Mouse (Mus musculus) NIH3T3 (cell line): ENCODE measurements at regions not wholly inside any gene's neighbourhood (a gene's known extent, or its start where the extent isn't known, plus 50 kb on each side); places are given as distances from the start of the nearest gene placed in this dataset.

Experiments
- DNase-seq: peaks from one replicate; pipeline ENCODE4 v3.0.0-alpha.2; 2012; ENCODE audit warnings: low read depth

DNA sequence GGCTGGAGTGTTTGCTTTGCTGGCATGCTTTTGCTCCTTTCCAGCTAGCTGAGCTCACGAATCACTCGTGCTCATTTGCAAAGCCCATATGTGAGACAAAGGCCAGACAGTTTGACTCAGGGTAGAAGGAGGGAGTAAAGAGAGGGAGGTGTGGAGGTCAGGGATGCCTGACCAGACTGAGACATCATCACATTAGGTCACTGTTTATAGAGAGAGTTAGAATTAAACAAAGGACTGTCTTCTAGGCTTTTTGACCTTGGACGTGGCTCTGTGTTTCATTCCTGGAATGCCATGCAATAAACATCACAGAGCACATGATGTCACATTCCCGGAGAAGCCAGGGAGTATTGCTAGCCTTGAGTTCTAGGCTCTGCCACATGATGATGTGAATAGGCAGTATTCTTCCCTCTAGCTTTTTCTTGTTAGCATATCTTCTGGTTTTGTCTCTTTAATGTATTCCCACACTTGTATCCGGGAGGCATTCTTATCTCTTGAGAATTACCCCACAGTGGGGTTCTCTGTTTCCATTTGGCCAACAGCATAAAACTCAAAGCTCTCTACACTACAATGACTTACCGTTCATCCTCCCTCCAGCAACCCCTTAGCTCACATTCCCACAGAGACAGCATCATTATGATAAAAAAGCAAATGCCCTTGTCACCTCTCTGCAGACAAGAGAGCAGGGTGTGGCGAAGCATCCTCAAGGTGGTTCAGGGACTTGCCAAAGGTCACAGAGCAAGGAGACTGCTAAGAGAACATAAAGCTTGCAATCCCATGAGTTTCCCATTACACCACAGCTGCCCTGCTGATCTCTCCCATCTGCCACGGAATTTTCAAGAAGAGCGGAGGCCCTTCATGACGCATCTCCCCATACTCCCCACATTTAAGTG is 301.3 kb downstream of the Cd83 start:
- DNase-seq: no peak

- DNase-seq: no peak
Measured at GRCm38 (mm10) chr13:44086801-44087200, 302.2 kb downstream of the Cd83 start.

GRCm38 (mm10) chr13:44097141-44097540 is 312.6 kb downstream of the Cd83 start:
- no peak for DNase-seq

GRCm38 (mm10) chr13:44099511-44099910 is 314.9 kb downstream of the Cd83 start:
- DNase-seq: no peak

DNA sequence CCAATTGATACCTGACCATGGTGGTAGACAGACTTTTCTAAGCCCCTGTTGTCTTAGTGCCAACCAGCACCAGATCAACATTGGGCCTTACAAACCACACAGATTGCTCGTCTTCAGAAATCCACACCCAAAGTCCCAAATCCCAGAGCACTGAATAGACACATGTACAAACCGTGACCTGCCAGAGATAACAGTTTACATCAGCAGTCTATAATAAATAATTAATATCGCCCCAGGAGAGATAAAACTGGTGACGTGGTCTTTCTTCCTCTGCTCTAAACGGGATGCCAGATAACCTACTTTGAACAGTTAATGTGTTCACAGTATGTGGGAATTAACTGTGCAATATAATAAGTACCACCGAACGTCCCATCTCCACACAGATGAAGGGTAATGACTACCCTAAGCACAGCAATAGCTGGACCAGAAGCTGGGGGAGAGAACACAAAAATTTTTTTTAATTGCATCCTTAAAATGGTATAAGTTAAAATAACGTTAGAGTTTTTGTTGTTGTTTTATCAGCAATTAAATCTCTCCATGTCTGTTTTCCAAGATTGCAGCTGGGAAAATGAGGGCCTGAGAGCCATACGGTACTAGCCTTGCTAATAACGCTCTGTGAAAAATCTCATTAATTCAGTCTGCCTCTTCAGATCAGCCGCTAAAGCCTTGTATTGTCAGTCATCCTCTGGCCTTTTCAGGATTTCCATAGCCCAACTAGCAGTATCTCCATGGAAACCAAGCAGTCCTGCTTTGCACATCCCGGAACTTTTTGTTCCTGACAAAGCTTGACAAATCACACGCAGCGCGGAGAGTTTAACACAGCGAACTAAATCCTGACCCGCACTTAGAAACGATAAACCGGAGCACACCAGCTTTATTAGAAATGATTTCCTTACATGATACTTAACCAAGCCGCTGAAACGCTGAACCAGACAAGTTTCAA is 315.8 kb downstream of the Cd83 start:
- DNase-seq: no peak

DNA sequence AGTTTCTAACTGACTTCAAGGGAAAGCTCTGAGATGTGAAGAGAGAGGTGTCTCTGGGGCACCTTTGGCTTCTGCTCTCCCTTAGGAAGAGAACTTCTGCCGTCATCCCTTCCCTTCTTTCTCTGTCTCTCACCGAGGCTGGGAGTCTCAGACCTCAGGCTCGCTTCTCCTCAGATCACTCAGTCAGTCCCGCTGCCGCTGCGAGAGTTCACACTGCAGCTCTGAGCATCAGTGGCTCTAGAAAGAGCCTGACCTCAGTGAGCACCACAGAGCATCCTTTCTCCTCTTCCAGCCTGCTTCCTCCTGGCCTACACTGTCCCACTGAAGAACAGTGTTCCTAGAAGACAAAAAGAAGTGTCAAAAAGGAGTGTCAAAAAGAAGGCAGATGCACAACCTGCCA is 316.6 kb downstream of the Cd83 start:
- DNase-seq: no peak

DNA sequence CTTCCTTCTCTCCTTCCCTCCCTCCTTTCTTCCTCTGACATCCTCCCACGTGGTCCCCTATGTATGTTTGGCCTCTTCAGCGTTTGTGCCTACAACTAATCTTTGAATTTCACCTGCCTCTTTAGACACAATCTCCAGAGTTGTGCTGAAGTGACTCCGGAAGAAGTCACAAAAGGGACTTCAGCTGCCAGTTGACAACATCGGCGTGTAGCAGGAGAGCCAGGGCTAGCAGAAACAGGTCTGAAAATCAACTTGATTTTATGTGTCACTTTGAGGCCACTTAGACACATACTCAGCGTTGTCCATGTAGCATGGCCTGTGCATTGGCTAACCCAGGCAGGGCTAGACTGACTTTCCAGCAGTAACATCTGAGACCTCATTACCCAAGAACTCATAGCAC is 317.2 kb downstream of the Cd83 start:
- no peak for DNase-seq

GRCm38 (mm10) chr13:44102257-44102656 is 317.7 kb downstream of the Cd83 start:
- DNase-seq: no peak

DNA sequence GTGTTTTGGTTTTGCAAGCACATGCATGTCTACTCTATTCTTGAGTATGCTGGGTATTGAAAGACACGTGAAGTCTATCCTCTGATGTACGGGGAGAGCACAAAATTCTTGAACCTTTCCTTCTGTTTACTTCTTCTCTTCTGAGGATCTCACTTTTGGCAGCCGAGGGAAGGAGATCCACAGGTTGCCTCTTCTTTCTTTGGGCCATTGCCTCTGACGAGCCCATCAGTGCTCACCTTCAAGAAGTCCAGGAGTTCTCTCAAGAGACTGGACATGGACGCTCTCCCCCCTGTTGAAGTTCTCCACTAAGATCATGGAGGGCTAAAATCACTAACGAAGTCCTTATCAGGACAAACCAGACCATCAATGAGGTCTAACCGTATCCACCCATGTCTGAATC is 318.8 kb downstream of the Cd83 start:
- no peak for DNase-seq

- no peak for DNase-seq
Measured at GRCm38 (mm10) chr13:44105161-44105560, 320.6 kb downstream of the Cd83 start.

DNA sequence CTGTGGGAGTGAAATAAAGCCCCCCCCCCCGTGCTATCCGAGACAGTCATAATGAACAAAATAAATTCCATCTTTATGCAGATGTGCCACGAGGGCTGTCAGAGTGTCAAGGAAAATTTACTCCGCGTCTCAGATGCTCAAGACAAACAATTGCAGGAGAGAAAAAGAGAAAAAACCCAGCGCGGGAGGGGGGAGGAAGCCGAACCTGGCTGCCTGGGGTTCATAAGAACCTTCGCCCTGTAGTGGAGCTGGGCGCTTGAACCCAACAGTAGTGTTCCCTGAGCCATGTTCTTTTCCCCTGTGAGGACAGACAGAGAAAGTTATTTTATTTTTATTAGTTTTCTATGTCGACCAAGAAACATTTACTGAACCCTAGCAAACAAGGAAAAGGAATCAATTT is 324.1 kb downstream of the Cd83 start:
- DNase-seq: no peak

GRCm38 (mm10) chr13:44113043-44113442 is 328.5 kb downstream of the Cd83 start:
- no peak for DNase-seq

DNA sequence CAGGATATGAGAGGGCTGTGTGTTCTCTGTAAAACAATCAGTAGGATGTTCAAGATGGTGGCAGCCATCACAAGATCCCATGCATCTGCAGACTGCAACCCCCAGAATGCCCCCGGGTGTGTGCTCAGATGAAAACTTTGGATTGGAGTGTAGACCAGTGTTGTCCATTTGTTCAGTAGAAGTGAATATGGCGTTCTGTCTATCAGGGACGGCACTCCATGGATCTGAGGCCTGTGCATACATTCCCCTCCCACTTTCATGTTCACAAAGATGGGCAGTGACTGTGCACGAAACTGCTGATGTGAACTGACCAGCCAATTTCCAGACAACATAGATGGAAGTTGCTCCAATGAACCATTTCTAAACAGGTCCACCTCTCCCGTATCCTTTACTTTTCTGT is 330.3 kb downstream of the Cd83 start:
- DNase-seq: no peak

GRCm38 (mm10) chr13:44117841-44118240 is 333.3 kb downstream of the Cd83 start:
- DNase-seq: no peak

DNA sequence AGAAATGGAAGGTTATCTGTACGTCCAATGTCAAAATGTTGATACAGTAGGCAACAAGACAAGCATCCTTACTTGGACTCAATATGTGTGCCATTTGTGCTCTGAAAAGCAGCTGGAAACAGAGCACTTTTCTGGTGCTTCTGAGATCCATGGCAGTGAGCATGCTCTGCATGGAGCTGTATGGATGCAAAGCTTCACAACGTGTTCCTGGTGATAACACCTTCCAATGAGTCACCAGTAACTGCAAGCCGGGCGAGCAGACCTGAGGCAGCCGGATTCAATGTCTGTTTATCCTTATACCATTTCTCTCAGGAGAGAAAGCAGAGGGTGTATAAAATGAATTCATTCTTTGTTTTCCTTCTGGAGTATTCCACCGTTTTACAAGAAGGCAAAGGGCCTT is 334.3 kb downstream of the Cd83 start:
- no peak for DNase-seq

GRCm38 (mm10) chr13:44121241-44121671 is 336.7 kb downstream of the Cd83 start:
- no peak for DNase-seq

DNA sequence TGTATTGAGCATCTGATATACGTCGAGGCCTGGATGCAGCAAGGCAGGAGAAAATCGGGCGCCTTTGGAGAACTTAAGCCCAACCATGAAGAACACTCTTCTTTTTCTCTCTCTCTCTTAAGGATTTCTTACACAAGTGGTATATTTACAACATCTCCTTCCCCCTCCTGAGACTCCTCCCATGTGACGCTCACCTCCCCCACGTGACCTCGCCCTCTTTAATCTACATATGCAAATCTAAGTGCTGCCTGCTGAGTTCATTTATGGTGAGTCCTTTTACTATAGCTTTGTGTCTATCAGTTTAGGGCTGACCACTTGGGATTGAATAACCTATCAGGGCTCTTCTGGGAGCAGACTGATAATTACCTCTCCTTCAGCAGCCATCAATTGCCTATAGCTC is 337.4 kb downstream of the Cd83 start:
- DNase-seq: no peak

DNA sequence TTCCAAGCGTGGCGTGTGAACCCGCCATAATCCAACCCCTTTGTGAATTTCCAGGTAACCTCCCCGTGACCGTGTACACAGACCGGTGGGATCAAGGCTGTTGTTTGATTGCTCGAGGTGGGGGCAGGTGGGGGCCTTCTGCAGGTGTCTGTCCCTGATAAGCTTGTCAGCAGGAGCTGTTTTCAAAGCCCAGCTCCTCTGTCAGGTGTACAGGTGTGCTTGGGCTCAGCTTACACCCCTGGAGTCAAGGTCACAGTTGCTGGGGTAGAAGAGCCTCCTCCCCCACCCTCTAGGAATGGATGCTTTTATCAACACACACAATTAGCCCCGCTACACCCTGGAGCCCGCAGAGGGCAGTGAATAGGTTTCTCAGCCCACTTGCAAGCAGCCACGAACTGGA is 341.6 kb downstream of the Cd83 start:
- DNase-seq: no peak

DNA sequence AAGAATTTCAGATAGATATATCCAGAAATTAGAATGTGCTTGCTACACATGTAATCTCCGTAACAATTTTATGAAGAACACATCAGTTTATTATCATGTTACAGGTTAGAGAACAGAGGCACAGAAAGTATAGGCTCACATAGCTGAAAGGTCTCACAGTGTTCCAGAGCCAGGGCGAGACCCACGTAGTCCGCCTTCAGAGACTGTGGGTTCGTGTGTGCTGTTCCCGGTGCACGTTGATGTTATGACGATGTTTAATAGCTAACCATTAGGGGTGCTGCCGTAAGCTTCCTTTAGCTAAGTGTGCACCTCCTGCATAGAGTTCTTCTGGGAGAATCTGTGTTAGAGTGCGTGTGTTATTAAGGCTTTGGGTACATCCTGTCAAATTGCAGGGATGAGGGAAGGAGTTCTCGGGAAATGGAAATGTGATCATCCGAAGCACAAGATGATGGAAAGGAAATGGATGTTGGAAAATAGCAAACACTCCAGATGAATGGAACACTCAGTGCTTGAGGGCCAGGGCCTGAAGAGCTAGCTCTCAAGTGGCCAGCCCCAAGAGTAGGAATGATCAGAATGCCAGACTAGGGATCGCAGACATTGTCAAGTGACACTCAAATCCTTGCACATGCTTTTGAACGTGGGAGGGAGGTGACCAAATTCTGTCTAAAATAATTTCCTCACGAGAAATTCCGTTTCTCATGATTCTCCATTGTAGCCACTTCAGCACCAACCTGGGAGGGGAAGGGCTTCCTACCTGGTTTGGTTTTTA is 344.1 kb downstream of the Cd83 start:
- DNase-seq: no peak

GRCm38 (mm10) chr13:44131916-44132315 is 347.3 kb downstream of the Cd83 start:
- DNase-seq: no peak

DNA sequence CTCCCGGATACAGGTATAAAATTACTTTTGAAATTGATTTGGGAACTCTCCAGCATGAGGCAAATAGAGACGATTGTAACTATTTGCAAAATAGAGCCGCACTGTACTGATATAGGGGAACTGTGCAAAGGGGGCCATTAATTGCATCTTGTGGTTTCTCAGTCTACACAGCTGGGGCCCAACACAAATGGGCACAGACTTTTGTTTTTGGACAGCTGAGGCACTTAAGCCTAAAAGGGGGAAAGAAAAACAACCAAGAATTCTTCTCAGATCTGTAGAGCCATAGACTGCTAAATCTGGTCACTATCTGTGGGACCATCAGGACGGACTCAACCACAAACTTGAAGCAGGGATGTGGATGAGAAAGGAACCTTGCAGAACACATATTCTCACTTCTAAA is 347.9 kb downstream of the Cd83 start:
- no peak for DNase-seq

DNA sequence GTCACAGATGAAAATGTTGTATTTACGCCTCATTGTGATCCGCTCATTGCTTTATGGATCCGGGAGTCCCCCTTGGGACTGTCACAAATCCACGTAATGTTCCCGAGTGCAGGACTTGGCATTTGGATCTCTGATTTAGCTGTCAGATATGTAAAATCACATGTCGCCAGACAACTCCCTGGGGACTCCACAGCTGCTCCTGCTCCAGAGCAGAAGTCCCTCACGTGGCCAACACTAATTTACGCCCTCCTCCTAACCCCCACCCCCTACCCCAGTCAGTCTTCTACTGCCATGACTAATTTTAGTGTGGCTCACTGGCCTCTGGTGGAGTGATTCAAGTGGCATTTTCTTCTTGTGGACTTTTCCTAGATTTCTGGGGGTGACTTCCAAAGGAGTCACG is 348.9 kb downstream of the Cd83 start:
- DNase-seq: no peak
